Mouse (Mus musculus) liver, postnatal 0 days (tissue): ENCODE data around the gene Dnah2. TPM values are rescaled to one million over a fixed set of nuclear protein-coding genes. Genes with fewer than 3 reads are reported as not detected.

ENCODE experiments used
- ATAC-seq: fragments of 200-750 bp; cut with Nextera tagmentation; 2 replicates; pipeline ENCODE4 v1.8.0; 2017; ENCODE audit warnings: mild to moderate bottlenecking, moderate library complexity
- DNase-seq: peaks from one replicate; pipeline ENCODE4 v3.0.0-alpha.2; 2016
- H3K27ac ChIP-seq: fragments of 300-500 bp; sonication (generic); 2 replicates; pipeline ENCODE4 v1.5.1; 2014; ENCODE audit warnings: antibody characterized with exemption, moderate library complexity, mild to moderate bottlenecking, low read depth
- H3K27me3 ChIP-seq: fragments of 300-500 bp; sonication (generic); 2 replicates; pipeline ENCODE4 v1.6.1; 2014; ENCODE audit warnings: low read length, control low read depth, mixed read lengths; ENCODE audit not compliant: insufficient read depth
- H3K36me3 ChIP-seq: fragments of 300-500 bp; sonication (generic); replicated peaks from 2 replicates; pipeline ENCODE4 v1.6.1; 2014; ENCODE audit warnings: mild to moderate bottlenecking, control low read depth, low read length, moderate library complexity, mixed read lengths; ENCODE audit not compliant: insufficient read depth
- H3K4me1 ChIP-seq: fragments of 300-500 bp; sonication (generic); 2 replicates; pipeline ENCODE4 v1.6.1; 2014; ENCODE audit warnings: antibody characterized with exemption, mild to moderate bottlenecking, control low read depth; ENCODE audit not compliant: insufficient read depth
- H3K4me2 ChIP-seq: fragments of 300-500 bp; sonication (generic); 2 replicates; pipeline ENCODE4 v1.6.1; 2014; ENCODE audit warnings: low read depth, mild to moderate bottlenecking, low read length, moderate library complexity, mixed read lengths
- H3K4me3 ChIP-seq: fragments of 300-500 bp; sonication (generic); 2 replicates; pipeline ENCODE4 v1.5.1; 2014; ENCODE audit warnings: low read depth, low read length
- H3K9ac ChIP-seq: fragments of 300-500 bp; sonication (generic); replicated peaks from 2 replicates; pipeline ENCODE4 v1.6.1; 2014; ENCODE audit warnings: mild to moderate bottlenecking, moderate library complexity
- H3K9me3 ChIP-seq: fragments of 300-500 bp; sonication (generic); 2 replicates; pipeline ENCODE4 v1.6.1; 2016; ENCODE audit warnings: mild to moderate bottlenecking, control low read depth, low read length, mixed read lengths
- CTCF ChIP-seq: sonication (generic); IDR thresholded peaks from 2 replicates; pipeline ENCODE4 v1.5.1; 2016; ENCODE audit warnings: antibody characterized with exemption, low read depth
- EP300 ChIP-seq: IDR thresholded peaks from 2 replicates; pipeline ENCODE4 v1.6.1; 2016; ENCODE audit warnings: antibody characterized with exemption, low read depth, mild to moderate bottlenecking
- WGBS: fragments of 180-500 bp; shearing (Covaris S2); extraction: QIAGEN DNeasy Blood & Tissue Kit; methylation state at CpG from one replicate; pipeline ENCODE4 v1.1.7; 2014; ENCODE audit not compliant: insufficient replicate concordance; 5-methylcytosine and 5-hydroxymethylcytosine counted together
- polyA plus RNA-seq: library from polyadenylated mRNA; unstranded; fragments of >200 nt; fragmentation: Nextera tagmentation; extraction: Ambion mirVana; gene quantifications from 2 replicates; pipeline ENCODE4 v1.2.1, GENCODE M21; 2015

Dnah2 gene
- polyA plus RNA-seq, 1 experiment from 2014 or later, result 0.04 TPM

- Histone ChIP-seq H3K4me2 (peak overlapping the region; percentile 93), H3K9me3 (no peaks in the 10 kb centered on the region), H3K4me1 (peaks cover 43% of the 10 kb centered on the region), H3K9ac (peak overlapping the region; percentile 89), H3K27me3 (no peaks in the 10 kb centered on the region), H3K27ac (peak overlapping the region; percentile 97), H3K4me3 (peak overlapping the region; percentile 77), H3K36me3 (peaks cover 23% of the 10 kb centered on the region)
- TF ChIP-seq CTCF, result no peak
- peak; percentile 49 for TF ChIP-seq EP300
- WGBS, result under 1% methylated on average over 41 of the region's 41 CpGs
- DNase-seq, result peak; percentile 72
- ATAC-seq, result peak; percentile 3
Measured at GRCm38 (mm10) chr11:69410310-69411072, 138.4 kb downstream of the Dnah2 start.

GRCm38 (mm10) chr11:69410045-69410309, 138.9 kb downstream of the Dnah2 start:
- TF ChIP-seq EP300, result no peak
- no peak for TF ChIP-seq CTCF
- Histone ChIP-seq H3K4me1 (peaks cover 38% of the 10 kb centered on the region), H3K4me3 (peak overlapping the region; percentile 77), H3K9me3 (no peaks in the 10 kb centered on the region), H3K9ac (peak overlapping the region; percentile 89), H3K27ac (peak overlapping the region; percentile 97), H3K36me3 (peaks cover 28% of the 10 kb centered on the region), H3K27me3 (no peaks in the 10 kb centered on the region), H3K4me2 (peak overlapping the region; percentile 93)
- no peak for DNase-seq
- WGBS, result 0% methylated on average over 18 of the region's 18 CpGs
- no peak for ATAC-seq

- Histone ChIP-seq H3K4me2 (peak overlapping the region; percentile 93), H3K27me3 (no peaks in the 10 kb centered on the region), H3K36me3 (peaks cover 31% of the 10 kb centered on the region), H3K27ac (peak overlapping the region; percentile 97), H3K9me3 (no peaks in the 10 kb centered on the region), H3K9ac (peak overlapping the region; percentile 89), H3K4me3 (peak overlapping the region; percentile 77), H3K4me1 (peaks cover 33% of the 10 kb centered on the region)
- TF ChIP-seq CTCF (no peak), EP300 (no peak)
- under 1% methylated on average over 39 of the region's 46 CpGs for WGBS
- peak; percentile 39 for ATAC-seq
- DNase-seq, result peak; percentile 90
Measured at GRCm38 (mm10) chr11:69409378-69410044, 139.4 kb downstream of the Dnah2 start.

- ATAC-seq (peak; percentile 72), DNase-seq (peak; percentile 82)
- Histone ChIP-seq H3K27ac (peak overlapping the region; percentile 97), H3K4me2 (peak overlapping the region; percentile 93), H3K4me1 (peaks cover 28% of the 10 kb centered on the region), H3K27me3 (no peaks in the 10 kb centered on the region), H3K4me3 (peak overlapping the region; percentile 77), H3K36me3 (peaks cover 39% of the 10 kb centered on the region), H3K9ac (peak overlapping the region; percentile 89), H3K9me3 (no peaks in the 10 kb centered on the region)
- TF ChIP-seq EP300, result 0 out of 2 replicates have a peak, but pooled peaks have one; percentile 11
- peak; percentile 27; the same call in 1 of the 2 replicates for TF ChIP-seq CTCF
- WGBS, result under 1% methylated on average over 33 of the region's 33 CpGs
Measured at GRCm38 (mm10) chr11:69408541-69409377, 140.2 kb downstream of the Dnah2 start.

GRCm38 (mm10) chr11:69407724-69408004, 141.2 kb downstream of the Dnah2 start:
- ATAC-seq, result no peak
- TF ChIP-seq EP300 (no peak), CTCF (no peak)
- H3K4me3 ChIP-seq, result no peak overlapping the region
- peak overlapping the region; percentile 93; the same call in 1 of the 2 replicates for H3K4me2 ChIP-seq
- H3K27me3 ChIP-seq, result no peaks in the 10 kb centered on the region
- peaks cover 45% of the 10 kb centered on the region for H3K36me3 ChIP-seq
- WGBS, result 88% methylated on average over 4 of the region's 4 CpGs
- peaks cover 17% of the 10 kb centered on the region for H3K4me1 ChIP-seq
- H3K9me3 ChIP-seq, result no peaks in the 10 kb centered on the region
- no peak for DNase-seq
- peak overlapping the region; percentile 89 for H3K9ac ChIP-seq
- no peak overlapping the region for H3K27ac ChIP-seq
